Mouse (Mus musculus) limb, embryonic 13.5 days (tissue): ENCODE data around the gene Clec4f. TPM values are rescaled to one million over a fixed set of nuclear protein-coding genes. Genes with fewer than 3 reads are reported as not detected.
"Not testable (repeated sequence)": the region's sequence is repeated elsewhere in the genome, so short reads cannot be mapped to it uniquely, and the experiment has no call there.

ENCODE experiments used
- ATAC-seq: fragments of 200-750 bp; cut with Nextera tagmentation; 2 replicates; pipeline ENCODE4 v1.8.0; 2017; ENCODE audit warnings: low read depth, moderate number of reproducible peaks, moderate TSS enrichment; ENCODE audit not compliant: low FRiP score
- H3K27ac ChIP-seq: fragments of 300-500 bp; sonication (generic); 2 replicates; pipeline ENCODE4 v1.5.1; 2015; ENCODE audit warnings: inconsistent platforms, mild to moderate bottlenecking, moderate library complexity
- H3K27me3 ChIP-seq: fragments of 300-500 bp; sonication (generic); 2 replicates; pipeline ENCODE4 v1.6.1; 2015; ENCODE audit warnings: mild to moderate bottlenecking, inconsistent platforms
- H3K36me3 ChIP-seq: fragments of 300-500 bp; sonication (generic); 2 replicates; pipeline ENCODE4 v1.6.1; 2015; ENCODE audit warnings: inconsistent platforms, mild to moderate bottlenecking, moderate library complexity
- H3K4me1 ChIP-seq: fragments of 300-500 bp; sonication (generic); 2 replicates; pipeline ENCODE4 v1.6.1; 2015; ENCODE audit warnings: inconsistent platforms
- H3K4me2 ChIP-seq: fragments of 300-500 bp; sonication (generic); replicated peaks from 2 replicates; pipeline ENCODE4 v1.6.1; 2015; ENCODE audit warnings: inconsistent platforms, mild to moderate bottlenecking, moderate library complexity
- H3K4me3 ChIP-seq: fragments of 300-500 bp; sonication (generic); 2 replicates; pipeline ENCODE4 v1.5.1; 2015; ENCODE audit warnings: moderate library complexity, mild to moderate bottlenecking, inconsistent platforms
- H3K9ac ChIP-seq: fragments of 300-500 bp; sonication (generic); 2 replicates; pipeline ENCODE4 v1.6.1; 2015; ENCODE audit warnings: mild to moderate bottlenecking, inconsistent platforms
- H3K9me3 ChIP-seq: fragments of 300-500 bp; sonication (generic); 2 replicates; pipeline ENCODE4 v1.6.1; 2016; ENCODE audit warnings: inconsistent platforms
- WGBS: fragments of 180-500 bp; shearing (Covaris S2); methylation state at CpG from one replicate; pipeline ENCODE4 v1.1.7; 2015; 5-methylcytosine and 5-hydroxymethylcytosine counted together
- polyA plus RNA-seq: library from polyadenylated mRNA; unstranded; fragments of >200 nt; fragmentation: Nextera tagmentation; extraction: Ambion mirVana; gene quantifications from 2 replicates; pipeline ENCODE4 v1.2.1, GENCODE M21; 2015

Clec4f gene
- polyA plus RNA-seq, 1 experiment from 2014 or later, result not detected

DNA sequence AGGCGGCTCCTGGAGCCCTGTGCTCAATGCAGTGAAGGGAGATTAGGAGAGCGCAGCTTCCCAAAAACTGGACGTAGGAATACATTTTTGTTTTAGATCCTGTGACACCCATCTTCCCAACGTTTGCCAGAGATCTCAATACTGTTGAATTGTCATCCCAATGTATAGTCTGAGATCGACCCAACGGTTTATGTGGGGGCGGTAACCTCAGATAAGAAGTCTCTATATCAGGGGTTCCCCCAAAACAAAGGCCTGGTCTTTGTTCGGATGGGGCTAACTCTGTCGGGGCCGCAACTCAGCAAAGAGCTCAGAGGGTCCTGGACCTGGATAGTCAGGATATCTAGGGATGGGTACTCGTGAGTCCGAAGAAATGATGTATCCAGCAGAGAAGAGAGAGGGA lies 37.0 kb upstream of the Clec4f start:
- Histone ChIP-seq H3K27me3 (peaks cover 94% of the 10 kb centered on the region), H3K27ac (no peak overlapping the region), H3K4me2 (no peak overlapping the region), H3K4me3 (no peak overlapping the region), H3K9ac (no peak overlapping the region), H3K4me1 (peaks cover 9% of the 10 kb centered on the region; the same call in 1 of the 2 replicates), H3K9me3 (no peaks in the 10 kb centered on the region), H3K36me3 (no peaks in the 10 kb centered on the region)
- WGBS, result 4% methylated on average over 12 of the region's 12 CpGs
- no peak for ATAC-seq

GRCm38 (mm10) chr6:83690936-83691335 lies 34.9 kb upstream of the Clec4f start:
- H3K4me2 ChIP-seq, result no peak overlapping the region
- H3K9me3 ChIP-seq, result no peaks in the 10 kb centered on the region
- H3K27ac ChIP-seq, result no peak overlapping the region
- peaks cover 91% of the 10 kb centered on the region for H3K27me3 ChIP-seq
- no peaks in the 10 kb centered on the region for H3K4me1 ChIP-seq
- H3K4me3 ChIP-seq, result no peak overlapping the region
- no peak for ATAC-seq
- H3K36me3 ChIP-seq, result no peaks in the 10 kb centered on the region
- no peak overlapping the region for H3K9ac ChIP-seq
- WGBS, result 67% methylated on average over 2 of the region's 2 CpGs

- Histone ChIP-seq H3K27ac (no peak overlapping the region), H3K36me3 (no peaks in the 10 kb centered on the region), H3K4me3 (no peak overlapping the region), H3K9ac (no peak overlapping the region), H3K4me2 (no peak overlapping the region), H3K9me3 (no peaks in the 10 kb centered on the region), H3K27me3 (peaks cover 91% of the 10 kb centered on the region), H3K4me1 (no peaks in the 10 kb centered on the region)
- 31% methylated on average over 4 of the region's 5 CpGs for WGBS
- no peak for ATAC-seq
Observed at GRCm38 (mm10) chr6:83690277-83690676, 34.3 kb upstream of the Clec4f start.

GRCm38 (mm10) chr6:83689374-83689773 lies 33.4 kb upstream of the Clec4f start:
- no peaks in the 10 kb centered on the region for H3K9me3 ChIP-seq
- H3K27me3 ChIP-seq, result peaks cover 90% of the 10 kb centered on the region
- H3K9ac ChIP-seq, result no peak overlapping the region
- no peak for ATAC-seq
- H3K4me1 ChIP-seq, result no peaks in the 10 kb centered on the region
- H3K4me3 ChIP-seq, result no peak overlapping the region
- H3K27ac ChIP-seq, result no peak overlapping the region
- WGBS, result 83% methylated on average over 4 of the region's 4 CpGs
- no peaks in the 10 kb centered on the region for H3K36me3 ChIP-seq
- no peak overlapping the region for H3K4me2 ChIP-seq

DNA sequence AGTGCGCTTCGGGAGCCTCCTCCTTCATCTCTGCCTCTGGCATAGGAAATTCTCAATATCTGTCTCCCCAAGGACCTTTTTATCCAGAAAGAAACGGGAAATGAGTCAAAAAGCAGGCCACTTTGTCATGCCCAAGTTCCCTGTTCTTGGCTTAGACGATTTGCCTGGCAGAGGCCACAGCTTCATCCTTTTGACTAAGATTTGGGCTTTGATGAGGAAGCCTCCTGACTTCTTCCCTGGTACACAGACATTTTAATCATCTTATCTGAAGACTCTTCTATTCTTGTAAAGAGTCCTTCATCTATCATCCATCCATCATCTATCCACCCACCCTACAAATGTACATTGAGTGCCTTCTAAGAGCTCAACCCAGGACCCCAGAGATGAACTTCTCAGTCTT lies 21.8 kb upstream of the Clec4f start, which contains the start of gene Cd207:
Gene Cd207 (minus strand): TSS at position 101 of the 400 bp plus-strand sequence.
- WGBS, result 77% methylated on average over 4 of the region's 4 CpGs
- no peak within 1 kb of the TSS for H3K4me2 ChIP-seq
- H3K36me3 ChIP-seq, result no peaks in the 10 kb centered on the region
- H3K9ac ChIP-seq, result no peak within 1 kb of the TSS
- ATAC-seq, result no peak
- H3K4me3 ChIP-seq, result no peak within 1 kb of the TSS
- H3K27me3 ChIP-seq, result peaks cover 17% of the 10 kb centered on the region
- no peaks in the 10 kb centered on the region for H3K4me1 ChIP-seq
- H3K27ac ChIP-seq, result no peak within 1 kb of the TSS
- H3K9me3 ChIP-seq, result no peaks in the 10 kb centered on the region

DNA sequence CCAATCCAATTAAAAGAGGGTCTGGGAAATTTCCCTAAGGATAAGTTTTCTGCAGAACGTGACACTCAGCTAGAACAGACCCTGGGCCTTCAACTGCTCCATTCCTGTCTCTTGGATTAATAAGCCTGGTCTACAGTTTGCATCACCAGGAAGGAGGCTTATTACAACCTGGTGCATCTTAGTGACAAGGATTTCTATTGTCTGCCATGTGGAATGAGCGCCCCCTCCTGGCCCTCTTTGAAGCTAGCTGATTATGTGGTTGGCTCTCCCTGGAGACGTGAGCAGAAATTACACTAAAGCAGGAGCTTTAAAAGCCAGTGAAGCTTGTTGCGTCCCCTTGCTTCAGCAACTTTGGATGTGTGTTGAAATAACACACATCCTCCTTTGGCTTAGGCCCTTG lies 17.4 kb upstream of the Clec4f start:
- Histone ChIP-seq H3K9ac (no peak overlapping the region), H3K27ac (no peak overlapping the region), H3K4me3 (no peak overlapping the region), H3K27me3 (peaks cover 8% of the 10 kb centered on the region; the same call in 1 of the 2 replicates), H3K4me2 (no peak overlapping the region), H3K4me1 (no peaks in the 10 kb centered on the region), H3K9me3 (no peaks in the 10 kb centered on the region), H3K36me3 (no peaks in the 10 kb centered on the region)
- 5% methylated on average over 4 of the region's 4 CpGs for WGBS
- ATAC-seq, result no peak

DNA sequence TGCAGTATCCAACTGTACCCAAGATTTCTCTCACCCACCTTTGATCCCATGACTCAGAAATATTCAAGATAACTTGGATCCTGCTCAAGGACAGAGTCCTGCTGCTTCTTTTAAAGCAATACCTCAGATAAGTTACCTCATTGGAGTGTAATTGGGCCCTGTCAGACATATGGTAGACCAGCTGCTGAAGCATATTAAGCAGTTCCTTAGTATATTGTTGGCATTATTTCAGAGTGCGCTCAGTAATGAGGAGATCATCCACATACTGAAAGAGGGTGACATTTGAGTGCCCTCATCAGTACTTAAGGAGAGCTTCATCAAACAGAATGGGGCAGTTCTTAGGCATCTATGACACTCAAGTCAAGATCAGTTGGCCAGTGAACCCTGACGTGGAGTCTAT lies 9.0 kb upstream of the Clec4f start:
- ATAC-seq, result no peak
- H3K36me3 ChIP-seq, result no peaks in the 10 kb centered on the region
- H3K4me3 ChIP-seq, result no peak overlapping the region
- no peak overlapping the region for H3K9ac ChIP-seq
- WGBS, result 90% methylated on average over 2 of the region's 2 CpGs
- H3K9me3 ChIP-seq, result no peaks in the 10 kb centered on the region
- H3K27ac ChIP-seq, result no peak overlapping the region
- H3K4me2 ChIP-seq, result no peak overlapping the region
- H3K27me3 ChIP-seq, result no peaks in the 10 kb centered on the region
- no peaks in the 10 kb centered on the region for H3K4me1 ChIP-seq

GRCm38 (mm10) chr6:83660821-83661220 lies 4.8 kb upstream of the Clec4f start:
- ATAC-seq, result no peak
- 72% methylated on average over 4 of the region's 4 CpGs for WGBS
- H3K9ac ChIP-seq, result no peak overlapping the region
- no peaks in the 10 kb centered on the region for H3K4me1 ChIP-seq
- H3K4me3 ChIP-seq, result no peak overlapping the region
- no peaks in the 10 kb centered on the region; the same call in 1 of the 2 replicates for H3K9me3 ChIP-seq
- H3K27me3 ChIP-seq, result no peaks in the 10 kb centered on the region
- no peak overlapping the region for H3K27ac ChIP-seq
- H3K36me3 ChIP-seq, result no peaks in the 10 kb centered on the region
- H3K4me2 ChIP-seq, result no peak overlapping the region

- no peak for ATAC-seq
- Histone ChIP-seq H3K9ac (no peak overlapping the region), H3K27me3 (0 out of 2 replicates have a peak, but pooled peaks cover 2% of the 10 kb centered on the region), H3K4me3 (no peak overlapping the region), H3K4me2 (no peak overlapping the region), H3K4me1 (no peaks in the 10 kb centered on the region), H3K27ac (no peak overlapping the region), H3K36me3 (no peaks in the 10 kb centered on the region), H3K9me3 (no peaks in the 10 kb centered on the region)
- 82% methylated on average over 10 of the region's 10 CpGs for WGBS
Observed at GRCm38 (mm10) chr6:83646715-83647114, 9.3 kb downstream of the Clec4f start.

GRCm38 (mm10) chr6:83635329-83635728 lies 20.7 kb downstream of the Clec4f start:
- peaks cover 14% of the 10 kb centered on the region; the same call in 1 of the 2 replicates for H3K27me3 ChIP-seq
- no peaks in the 10 kb centered on the region for H3K9me3 ChIP-seq
- H3K36me3 ChIP-seq, result no peaks in the 10 kb centered on the region
- WGBS, result 87% methylated on average over 1 of the region's 1 CpGs
- H3K4me2 ChIP-seq, result no peak overlapping the region
- H3K9ac ChIP-seq, result no peak overlapping the region
- H3K4me1 ChIP-seq, result no peaks in the 10 kb centered on the region
- no peak overlapping the region for H3K4me3 ChIP-seq
- no peak for ATAC-seq
- no peak overlapping the region for H3K27ac ChIP-seq

GRCm38 (mm10) chr6:83634631-83635030 lies 21.4 kb downstream of the Clec4f start:
- not testable (repeated sequence) for H3K4me2 ChIP-seq, H3K9ac ChIP-seq, H3K27ac ChIP-seq, H3K36me3 ChIP-seq, ATAC-seq, H3K4me1 ChIP-seq, H3K4me3 ChIP-seq, H3K9me3 ChIP-seq
- peaks cover 14% of the 10 kb centered on the region; the same call in 1 of the 2 replicates for H3K27me3 ChIP-seq
- 61% methylated on average over 4 of the region's 4 CpGs for WGBS

DNA sequence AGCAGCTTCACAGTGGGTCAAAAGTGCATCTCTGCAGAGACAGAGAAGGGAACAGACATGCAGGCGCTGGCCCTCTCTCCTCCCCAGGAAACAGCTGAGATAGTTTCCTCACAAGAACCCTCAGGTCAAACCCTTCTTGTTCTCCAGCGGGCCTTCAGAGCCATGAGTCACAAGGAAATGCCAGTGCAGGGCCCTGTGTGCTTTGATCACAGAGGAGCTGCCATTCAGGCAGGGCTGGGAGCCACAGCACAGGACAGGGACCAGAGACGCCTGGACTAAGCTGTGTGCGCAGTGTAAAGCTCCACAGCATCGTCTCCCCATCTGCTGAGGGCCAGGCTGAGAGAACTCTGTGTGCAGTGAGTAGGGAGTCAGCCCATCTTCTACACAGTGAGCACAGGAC lies 21.9 kb downstream of the Clec4f start:
- WGBS, result 21% methylated on average over 5 of the region's 5 CpGs
- H3K36me3 ChIP-seq, H3K4me2 ChIP-seq, ATAC-seq, H3K4me3 ChIP-seq, H3K27ac ChIP-seq, H3K9ac ChIP-seq, H3K4me1 ChIP-seq, H3K9me3 ChIP-seq: not testable (repeated sequence)
- peaks cover 14% of the 10 kb centered on the region; the same call in 1 of the 2 replicates for H3K27me3 ChIP-seq

- ATAC-seq, result no peak
- 83% methylated on average over 4 of the region's 4 CpGs for WGBS
- H3K36me3 ChIP-seq, result no peaks in the 10 kb centered on the region
- H3K4me1 ChIP-seq, result no peaks in the 10 kb centered on the region
- H3K9me3 ChIP-seq, result no peaks in the 10 kb centered on the region
- H3K9ac ChIP-seq, result no peak overlapping the region
- H3K27ac ChIP-seq, result no peak overlapping the region
- H3K27me3 ChIP-seq, result peaks cover 14% of the 10 kb centered on the region; the same call in 1 of the 2 replicates
- no peak overlapping the region for H3K4me2 ChIP-seq
- H3K4me3 ChIP-seq, result no peak overlapping the region
Observed at GRCm38 (mm10) chr6:83631815-83632214, 24.2 kb downstream of the Clec4f start.
